Mouse (Mus musculus) layer of hippocampus, adult 2 months (tissue): ENCODE data around the gene Macrod2. TPM values are rescaled to one million over a fixed set of nuclear protein-coding genes. Genes with fewer than 3 reads are reported as not detected.
A peak's percentile ranks its signal among the peaks of the same experiment; 100 is the strongest.

Experiments
- DNase-seq, 2 experiments: peaks; one replicate each; pipeline ENCODE4 v3.0.0; 2022; ENCODE audit warnings: low spot score in 2 of 2
- H3K27ac ChIP-seq: fragments of 200-600 bp; 2 replicates; pipeline ENCODE4 v1.8.1; 2022
- H3K4me3 ChIP-seq: fragments of 200-600 bp; 2 replicates; pipeline ENCODE4 v1.8.1; 2022; ENCODE audit warnings: mild to moderate bottlenecking
- CTCF ChIP-seq: fragments of 200-600 bp; conservative IDR thresholded peaks from 2 replicates; pipeline ENCODE4 v1.8.1; 2022; ENCODE audit warnings: antibody characterized with exemption, mild to moderate bottlenecking, moderate library complexity
- total RNA-seq, 2 experiments: library from RNA; stranded (reverse); gene quantifications; 2 replicates each; pipeline ENCODE4 v1.2.3; 2021

The Macrod2 gene
- total RNA-seq, 2 experiments from 2014 or later = 47.4 to 55.5 TPM

DNA sequence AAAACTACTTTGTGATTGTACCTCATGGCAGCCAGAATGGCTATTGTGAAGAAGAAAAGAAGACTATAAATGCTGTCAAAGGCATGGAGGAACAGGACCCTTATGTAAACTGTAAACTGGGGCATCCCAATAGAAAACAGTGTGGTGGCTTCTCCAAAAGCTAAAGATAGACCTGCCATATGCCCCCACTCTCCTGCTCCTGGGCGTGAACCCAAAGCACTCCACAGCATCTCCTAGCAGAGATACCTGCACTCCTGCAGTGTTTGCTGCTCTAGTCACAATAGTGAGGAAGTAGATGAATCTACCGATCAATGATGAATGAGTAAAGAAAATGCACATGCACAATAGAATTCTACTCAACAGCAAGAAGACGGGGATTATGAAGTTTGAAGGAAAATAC, 554.4 kb downstream of the Macrod2 start:
- H3K4me3 ChIP-seq = no peak overlapping the region
- no peak for TF ChIP-seq CTCF
- H3K27ac ChIP-seq = no peak overlapping the region
- DNase-seq = no peak

DNA sequence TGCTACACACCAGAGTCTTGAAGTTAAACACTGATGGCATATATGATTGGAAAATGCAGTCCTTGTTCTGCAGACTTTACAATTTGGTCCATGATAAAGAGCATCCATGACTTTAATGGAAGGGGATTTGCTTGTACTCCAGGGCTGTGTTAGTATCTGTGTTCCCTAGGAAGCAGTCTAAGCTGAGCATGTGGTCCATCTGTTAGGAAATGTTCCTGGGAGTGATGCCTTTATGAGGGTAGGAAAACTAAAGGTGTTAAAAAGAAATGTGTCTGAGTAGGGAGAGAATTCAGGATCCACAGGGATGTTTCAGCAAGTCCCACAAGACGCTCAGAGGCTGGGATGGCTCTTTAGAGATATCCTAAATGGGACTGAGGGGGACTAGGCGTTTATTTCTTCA, 564.1 kb downstream of the Macrod2 start:
- H3K27ac ChIP-seq = peak overlapping the region; percentile 71
- no peak overlapping the region for H3K4me3 ChIP-seq
- peak in 1 of 2 experiments; percentile 22 for DNase-seq
- TF ChIP-seq CTCF = no peak

DNA sequence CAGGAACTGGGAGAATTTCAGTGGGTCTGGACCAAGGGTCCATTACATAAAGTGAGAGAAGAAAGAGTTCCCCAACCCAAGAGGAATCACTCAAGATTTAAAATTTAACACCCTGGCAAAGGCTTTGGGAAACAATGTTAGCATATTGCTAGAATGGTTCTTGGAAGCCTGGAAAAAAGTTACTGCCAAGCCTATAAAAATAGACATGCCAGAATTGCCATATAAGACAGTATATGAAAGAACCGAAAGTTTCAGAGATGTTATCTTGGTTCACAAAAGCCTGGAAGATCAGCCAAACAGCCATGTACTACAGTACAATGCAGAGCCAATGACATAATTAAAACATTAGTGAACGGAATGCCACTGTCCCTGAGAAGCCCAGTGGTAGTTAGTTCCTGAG, 575.1 kb downstream of the Macrod2 start:
- Histone ChIP-seq H3K27ac (no peak overlapping the region), H3K4me3 (no peak overlapping the region)
- no peak for DNase-seq
- no peak for TF ChIP-seq CTCF

DNA sequence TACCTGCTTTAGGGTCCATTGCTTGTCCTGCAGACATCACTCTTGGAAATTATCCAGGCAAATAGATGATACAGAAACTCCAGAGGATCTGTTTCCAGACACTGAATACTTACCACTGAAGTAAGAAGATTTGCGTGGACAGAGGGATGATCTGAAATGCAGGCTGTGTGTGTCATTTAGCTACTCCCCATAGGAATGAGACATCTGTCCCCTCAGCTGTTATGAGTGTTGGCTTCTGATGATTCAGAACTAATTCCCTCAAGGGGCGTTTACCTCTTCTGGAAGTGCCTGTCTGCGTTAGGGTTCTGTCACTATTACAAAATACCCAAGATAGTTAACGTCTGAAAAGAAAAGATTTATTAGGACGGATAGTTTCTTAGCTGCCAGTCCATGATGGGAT, 576.7 kb downstream of the Macrod2 start:
- H3K27ac ChIP-seq = no peak overlapping the region
- TF ChIP-seq CTCF = no peak
- peak in 1 of 2 experiments; percentile 18 for DNase-seq
- H3K4me3 ChIP-seq = no peak overlapping the region

DNA sequence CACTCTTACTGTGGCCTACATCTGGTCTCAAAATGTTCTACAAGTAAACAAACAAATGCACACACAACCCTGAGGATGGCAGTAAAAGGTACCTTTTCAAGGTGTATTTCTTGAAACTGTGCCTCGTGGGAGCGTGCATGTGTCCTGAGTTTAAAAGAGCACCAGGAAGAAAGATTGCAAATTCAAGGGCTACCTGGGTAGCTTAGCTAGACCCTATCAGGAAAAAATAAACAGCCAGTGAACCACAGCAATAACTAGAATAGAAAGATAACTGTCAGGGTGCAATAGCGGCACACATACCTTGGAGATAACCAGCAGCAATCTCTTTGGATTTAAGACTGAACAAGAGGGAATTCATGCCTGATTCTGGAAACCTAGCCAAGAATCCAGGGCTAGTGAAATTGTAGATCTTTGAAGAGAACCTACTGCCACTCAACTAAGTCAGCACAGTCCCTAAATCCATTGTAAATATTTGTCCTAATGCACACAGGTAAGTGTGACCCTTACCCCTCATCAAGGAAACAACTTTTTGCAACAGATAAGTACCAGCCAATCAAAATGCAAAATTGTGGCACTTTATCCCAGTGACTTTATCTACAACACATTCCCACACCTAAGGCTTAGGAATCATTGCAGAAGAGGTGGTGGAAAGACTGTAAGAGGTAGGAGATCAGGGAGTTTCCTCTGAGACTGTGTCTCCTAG, 590.7 kb downstream of the Macrod2 start:
- H3K27ac ChIP-seq = no peak overlapping the region
- TF ChIP-seq CTCF = no peak
- no peak for DNase-seq
- no peak overlapping the region for H3K4me3 ChIP-seq

DNA sequence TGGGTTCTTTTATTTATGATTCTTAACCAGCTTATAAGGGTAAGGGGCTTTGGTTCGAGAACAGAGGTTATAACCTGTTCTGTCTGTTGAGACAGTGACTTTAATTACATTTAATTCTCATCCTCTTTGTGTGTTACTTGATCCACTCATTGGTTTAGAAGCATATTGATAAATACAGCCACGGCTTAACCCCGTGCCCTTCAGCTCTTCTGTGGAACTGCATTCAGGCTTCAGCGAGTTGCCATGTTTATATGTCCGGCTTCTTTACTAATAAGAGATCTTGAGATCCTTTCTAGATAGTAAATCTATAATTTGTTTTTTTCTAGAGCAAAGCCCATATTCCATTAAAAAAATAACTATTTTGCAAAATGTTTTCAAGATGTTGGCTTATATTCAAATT, 608.7 kb downstream of the Macrod2 start:
- no peak for DNase-seq
- Histone ChIP-seq H3K27ac (no peak overlapping the region), H3K4me3 (no peak overlapping the region)
- TF ChIP-seq CTCF = no peak

DNA sequence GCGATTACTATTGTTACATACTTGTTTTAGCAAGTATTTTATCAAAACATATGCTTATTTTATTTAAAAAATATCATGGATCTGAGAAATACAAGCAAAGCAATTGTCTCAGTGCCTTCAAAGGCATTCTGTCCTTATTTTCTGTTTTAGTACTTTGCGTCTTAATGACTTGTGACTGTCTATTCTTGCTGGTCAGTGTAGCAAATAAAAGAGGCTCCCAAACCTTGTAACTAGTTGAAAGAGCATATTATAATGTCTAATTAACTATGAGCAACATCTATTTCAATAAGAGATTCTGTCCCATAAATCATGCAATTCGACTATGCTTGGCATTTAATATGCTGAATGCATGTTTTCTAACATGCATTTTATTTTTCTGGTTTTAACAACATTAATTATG, 609.2 kb downstream of the Macrod2 start:
- DNase-seq = no peak
- Histone ChIP-seq H3K4me3 (no peak overlapping the region), H3K27ac (no peak overlapping the region)
- TF ChIP-seq CTCF = no peak

DNA sequence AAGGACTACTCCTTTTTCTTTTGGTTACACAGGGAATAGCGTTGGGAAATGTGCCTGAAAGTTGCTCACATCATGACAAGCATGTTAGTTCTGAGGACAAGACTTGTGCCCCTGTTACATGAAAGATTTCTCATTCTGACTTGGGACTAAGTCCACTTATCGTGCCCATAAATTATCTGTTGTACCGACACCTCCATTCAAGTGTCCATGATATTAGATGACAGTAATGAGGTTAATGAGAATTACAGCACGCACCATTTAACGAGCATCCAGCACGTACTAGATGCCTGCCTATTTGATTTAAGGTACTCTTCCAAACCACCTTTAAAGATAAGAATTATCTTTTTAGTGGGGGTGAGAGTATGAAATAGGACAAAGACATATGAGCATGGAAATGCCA, 610.5 kb downstream of the Macrod2 start:
- no peak overlapping the region for H3K27ac ChIP-seq
- no peak for DNase-seq
- H3K4me3 ChIP-seq = no peak overlapping the region
- no peak for TF ChIP-seq CTCF

DNA sequence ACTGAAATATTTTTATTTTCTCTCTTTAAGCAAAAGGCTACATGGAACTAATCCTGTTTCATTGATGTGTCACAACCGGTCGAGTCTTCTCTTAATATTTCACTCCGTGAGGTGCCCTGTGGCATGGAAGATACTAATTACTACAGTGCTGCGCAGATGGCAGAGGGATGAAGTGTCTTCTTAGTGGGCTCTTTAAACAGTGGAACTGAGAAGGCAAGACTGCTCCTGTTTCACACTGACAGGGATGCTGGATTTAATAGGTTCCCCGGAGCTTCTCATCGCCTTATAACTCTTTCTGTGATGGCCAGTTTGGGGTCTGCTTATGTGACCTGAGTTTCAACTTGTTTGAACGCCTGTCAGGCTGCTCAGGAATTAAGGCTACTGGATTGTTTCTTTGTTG, 612.6 kb downstream of the Macrod2 start:
- Histone ChIP-seq H3K27ac (no peak overlapping the region), H3K4me3 (no peak overlapping the region)
- no peak for TF ChIP-seq CTCF
- no peak for DNase-seq

DNA sequence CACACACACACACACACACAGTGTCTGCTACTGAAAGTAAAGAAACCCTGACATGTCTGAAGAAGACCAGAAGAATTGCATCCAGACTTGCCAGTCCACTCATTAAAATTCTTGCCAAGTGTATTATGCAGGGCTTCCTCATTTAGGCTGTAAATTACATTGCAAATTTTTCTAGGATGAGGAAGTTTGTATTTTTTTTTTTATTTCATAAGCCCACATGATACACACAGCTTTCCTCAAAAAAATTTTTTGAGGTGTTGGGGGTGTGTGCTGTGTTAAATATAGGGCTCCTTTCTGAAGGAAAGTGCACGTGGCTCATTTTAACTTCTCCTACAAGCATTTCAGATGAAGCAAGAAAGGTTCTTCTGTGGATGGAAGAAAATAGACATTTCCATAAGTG, 613.3 kb downstream of the Macrod2 start:
- Histone ChIP-seq H3K4me3 (no peak overlapping the region), H3K27ac (no peak overlapping the region)
- no peak for DNase-seq
- no peak for TF ChIP-seq CTCF

DNA sequence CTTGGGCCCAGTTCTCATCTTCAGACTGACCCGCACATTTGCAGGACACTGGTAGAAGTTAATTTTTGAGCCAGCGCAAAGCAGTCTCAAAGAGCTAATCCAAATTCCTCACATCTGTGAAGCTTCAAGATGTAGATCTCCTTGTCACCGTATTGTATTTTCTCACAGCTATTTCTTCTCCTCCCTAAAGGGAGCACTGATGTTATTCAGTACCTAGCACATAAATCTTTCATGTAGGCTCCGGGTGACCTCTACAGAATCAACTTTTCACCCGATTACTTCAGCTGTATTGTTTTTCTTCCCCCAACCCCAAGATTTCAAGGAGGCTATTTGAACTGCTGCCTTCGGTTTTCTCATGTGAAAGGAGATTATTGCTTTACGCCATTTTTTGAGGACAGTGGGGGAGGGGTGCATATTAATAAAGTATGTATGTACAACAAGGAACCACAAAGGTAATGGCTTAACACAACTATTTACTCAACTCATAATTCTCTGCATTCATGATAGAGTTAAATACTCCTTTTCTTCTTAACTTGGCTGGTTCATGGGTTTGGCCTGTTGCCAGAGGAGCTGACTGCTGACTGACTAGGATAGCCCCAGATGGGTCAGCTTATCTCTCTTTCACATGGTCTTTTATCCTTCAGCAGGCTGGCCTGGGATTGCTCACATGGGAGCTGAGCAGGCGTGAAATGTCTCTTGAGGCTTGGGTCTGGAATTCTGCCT, 618.5 kb downstream of the Macrod2 start:
- DNase-seq = no peak
- Histone ChIP-seq H3K4me3 (no peak overlapping the region), H3K27ac (no peak overlapping the region)
- no peak for TF ChIP-seq CTCF

DNA sequence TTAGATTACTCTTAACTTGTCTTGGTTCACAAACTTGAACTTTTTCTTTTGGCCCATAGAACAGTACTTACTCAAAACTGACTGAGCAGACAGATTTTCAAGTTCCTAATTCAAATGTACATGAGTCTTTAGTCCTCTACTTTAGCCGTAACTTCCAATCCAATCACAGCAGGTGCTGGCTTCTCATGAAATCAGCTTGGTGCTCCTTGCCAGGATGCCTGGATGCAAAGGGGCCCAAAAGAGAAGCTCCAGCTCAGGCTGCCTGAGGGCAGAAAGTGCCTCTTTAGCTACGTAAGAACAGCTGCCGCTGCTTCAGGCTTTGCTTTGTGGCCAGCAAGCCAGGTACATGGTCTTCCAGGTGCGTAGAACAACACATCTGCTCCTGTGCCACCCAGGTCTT, 627.9 kb downstream of the Macrod2 start:
- no peak for TF ChIP-seq CTCF
- Histone ChIP-seq H3K27ac (no peak overlapping the region), H3K4me3 (no peak overlapping the region)
- no peak for DNase-seq

DNA sequence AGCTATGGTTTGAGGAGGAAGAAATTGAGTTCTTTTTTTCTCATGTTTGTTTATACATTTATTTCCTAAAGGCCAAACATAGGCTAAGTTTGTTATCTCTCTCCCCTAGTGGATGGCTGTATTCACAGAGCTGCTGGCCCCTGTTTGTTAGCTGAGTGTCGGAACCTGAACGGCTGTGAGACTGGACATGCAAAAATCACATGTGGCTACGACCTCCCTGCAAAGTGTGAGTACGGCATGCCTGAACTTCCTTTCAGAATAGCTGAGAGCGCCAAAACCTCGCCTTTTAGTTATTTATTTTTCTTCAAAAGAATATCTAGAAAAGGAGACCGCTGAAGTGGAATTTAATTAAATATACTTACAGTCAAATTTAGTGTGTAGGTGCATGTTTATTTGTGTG, 628.8 kb downstream of the Macrod2 start:
- Histone ChIP-seq H3K27ac (no peak overlapping the region), H3K4me3 (no peak overlapping the region)
- no peak for DNase-seq
- no peak for TF ChIP-seq CTCF

DNA sequence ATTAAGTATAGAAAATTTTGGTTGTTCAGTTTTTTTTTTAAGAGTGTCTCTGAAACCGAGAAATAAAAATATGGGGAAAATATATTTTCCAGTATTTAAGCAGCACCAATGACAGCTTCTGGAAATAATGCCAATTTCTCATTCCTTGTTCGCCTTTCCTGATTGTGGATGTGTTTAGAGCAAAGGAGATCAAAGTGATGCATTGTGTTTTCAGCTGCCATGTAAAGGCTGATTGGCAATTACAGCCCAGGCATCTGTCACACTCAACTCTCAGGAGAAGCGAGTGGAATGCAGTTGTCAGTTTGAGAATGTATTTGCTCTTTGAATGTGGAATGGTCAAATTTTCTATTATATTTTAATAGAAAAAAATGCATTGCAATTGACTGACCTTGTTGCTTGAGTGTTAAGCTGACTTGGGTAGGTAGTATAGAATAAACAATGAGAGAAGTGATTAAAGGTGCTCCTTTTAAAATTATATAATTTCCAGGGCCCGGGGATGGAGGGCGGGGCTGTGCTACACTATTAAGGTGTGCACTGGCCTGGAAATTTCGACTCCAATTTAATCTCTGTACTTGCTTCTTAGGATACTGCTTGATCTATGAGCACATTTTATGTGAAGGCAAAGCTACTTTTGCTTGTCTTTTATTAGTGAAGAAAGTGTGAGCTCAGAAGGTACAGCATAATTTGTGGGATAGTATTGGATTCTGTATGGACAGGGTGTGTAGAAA, 629.4 kb downstream of the Macrod2 start:
- no peak for DNase-seq
- Histone ChIP-seq H3K27ac (no peak overlapping the region), H3K4me3 (no peak overlapping the region)
- TF ChIP-seq CTCF = no peak
